Mouse (Mus musculus) layer of hippocampus, postnatal 10 days (tissue): ENCODE measurements at regions not wholly inside any gene's neighbourhood (a gene's known extent, or its start where the extent isn't known, plus 50 kb on each side); places are given as distances from the start of the nearest gene placed in this dataset.
A peak's percentile ranks its signal among the peaks of the same experiment; 100 is the strongest.

Source experiments
- DNase-seq, 2 experiments: peaks; one replicate each; pipeline ENCODE4 v3.0.0; 2021; ENCODE audit warnings: low spot score in 2 of 2

- no peak for DNase-seq
Measured at GRCm38 (mm10) chrX:108608446-108608845, 56.2 kb downstream of the Gm379 start.

- no peak for DNase-seq
Measured at GRCm38 (mm10) chrX:108599906-108600468, 64.7 kb downstream of the Gm379 start.

GRCm38 (mm10) chrX:108561977-108562376 lies 102.7 kb downstream of the Gm379 start:
- no peak for DNase-seq

GRCm38 (mm10) chrX:108543149-108543548 lies 121.5 kb downstream of the Gm379 start:
- DNase-seq: no peak

- DNase-seq: no peak
Measured at GRCm38 (mm10) chrX:108541410-108541809, 123.3 kb downstream of the Gm379 start.

- peak; percentile 21 to 53 for DNase-seq
Measured at GRCm38 (mm10) chrX:108536995-108537394, 127.7 kb downstream of the Gm379 start.
